Mouse (Mus musculus) layer of hippocampus, adult 2 months (tissue): ENCODE data around the gene Metap1d. TPM values are rescaled to one million over a fixed set of nuclear protein-coding genes. Genes with fewer than 3 reads are reported as not detected.

Source experiments
- DNase-seq, 2 experiments: peaks; one replicate each; pipeline ENCODE4 v3.0.0; 2022; ENCODE audit warnings: low spot score in 2 of 2
- H3K27ac ChIP-seq: fragments of 200-600 bp; 2 replicates; pipeline ENCODE4 v1.8.1; 2022
- H3K4me3 ChIP-seq: fragments of 200-600 bp; 2 replicates; pipeline ENCODE4 v1.8.1; 2022; ENCODE audit warnings: mild to moderate bottlenecking
- CTCF ChIP-seq: fragments of 200-600 bp; conservative IDR thresholded peaks from 2 replicates; pipeline ENCODE4 v1.8.1; 2022; ENCODE audit warnings: antibody characterized with exemption, mild to moderate bottlenecking, moderate library complexity
- total RNA-seq, 2 experiments: library from RNA; stranded (reverse); gene quantifications; 2 replicates each; pipeline ENCODE4 v1.2.3; 2021

Metap1d gene
- total RNA-seq, 2 experiments from 2014 or later: 24.0 to 25.7 TPM

DNA sequence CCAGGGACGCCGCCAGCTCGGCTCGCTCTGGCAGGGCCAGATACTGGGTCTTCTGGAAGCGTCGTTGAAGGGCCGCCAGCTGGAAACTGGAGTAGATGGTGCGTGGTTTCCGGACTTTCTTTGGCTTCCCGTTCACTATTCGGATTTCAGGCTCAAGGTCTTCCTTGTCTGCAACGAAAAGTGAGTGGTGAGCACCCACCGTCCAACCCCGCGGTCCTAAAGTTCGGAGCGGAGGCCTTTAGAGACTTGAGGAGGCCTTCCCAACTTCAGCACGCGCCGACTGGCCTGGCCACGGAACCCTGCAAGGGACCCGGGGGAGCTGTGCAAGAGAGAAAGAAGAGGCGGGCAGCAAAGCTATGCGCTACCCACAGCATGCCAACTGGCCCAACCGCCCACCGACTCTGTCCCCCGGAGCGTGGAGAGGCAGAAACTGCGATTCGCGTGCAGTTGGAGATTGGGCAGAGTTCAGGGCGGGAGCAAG, 92.4 kb downstream of the Metap1d start:
- TF ChIP-seq CTCF: no peak
- Histone ChIP-seq H3K27ac (no peak overlapping the region; the same call in 1 of the 2 replicates), H3K4me3 (peak overlapping the region; percentile 43)
- no peak for DNase-seq

- TF ChIP-seq CTCF: no peak
- Histone ChIP-seq H3K4me3 (peak overlapping the region; percentile 43), H3K27ac (no peak overlapping the region; the same call in 1 of the 2 replicates)
- DNase-seq: no peak
These were observed 93.0 kb downstream of the Metap1d start for GRCm38 (mm10) chr2:71545882-71546639.

DNA sequence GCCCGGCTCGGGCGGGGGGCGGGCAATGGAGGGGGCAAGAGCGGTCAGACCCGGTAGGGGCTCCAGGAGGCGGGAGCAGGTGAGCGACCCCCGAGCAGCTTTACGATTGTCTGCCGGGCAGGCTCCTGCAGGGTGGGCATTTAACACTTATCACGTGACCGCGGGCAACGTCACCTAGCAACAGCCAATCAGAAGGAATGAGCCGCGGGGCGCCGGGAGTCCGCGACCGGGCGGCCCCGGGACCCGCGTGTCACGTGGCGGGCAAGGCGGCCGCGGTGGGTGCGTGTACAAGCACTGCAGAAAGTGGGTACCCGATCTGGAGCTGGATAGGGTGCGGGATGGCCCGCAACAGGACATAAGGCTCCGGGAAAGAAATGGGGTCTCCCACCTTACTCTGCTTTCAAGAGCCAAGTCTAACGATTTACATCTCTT, 93.6 kb downstream of the Metap1d start, which contains the start of gene Dlx2:
Gene Dlx2, minus strand, starts transcription at position 115 of the 432 bp plus-strand sequence.
- no peak for DNase-seq

DNA sequence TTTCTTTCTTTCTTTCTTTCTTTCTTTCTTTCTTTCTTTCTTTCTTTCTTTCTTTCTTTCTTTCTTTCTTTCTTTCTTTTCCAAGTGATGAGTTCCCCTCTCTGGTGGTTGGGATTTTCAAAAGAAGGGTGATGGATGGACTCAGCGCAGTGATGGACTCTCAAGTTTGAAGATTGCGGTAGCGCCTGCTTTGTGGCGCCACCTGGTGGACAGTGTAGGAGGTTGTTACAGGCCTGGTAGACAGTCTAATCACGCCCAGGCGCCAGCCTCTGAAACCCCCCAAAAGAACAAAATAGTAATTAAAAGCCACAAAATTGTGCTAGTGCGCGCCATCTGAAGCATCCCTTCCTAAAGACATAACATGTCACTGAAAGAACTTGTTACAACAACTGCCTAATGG, 94.8 kb downstream of the Metap1d start:
- TF ChIP-seq CTCF: peak; percentile 78
- Histone ChIP-seq H3K27ac (no peak overlapping the region), H3K4me3 (no peak overlapping the region)
- peak in 1 of 2 experiments; percentile 63 for DNase-seq

More for the DNA sequence above, 93.6 kb downstream of the Metap1d start, which contains the start of gene Dlx2:
- H3K27ac ChIP-seq: no peak within 1 kb of the TSS; the same call in 1 of the 2 replicates
- no peak for TF ChIP-seq CTCF
- H3K4me3 ChIP-seq: peak within 1 kb of the TSS; percentile 43

DNA sequence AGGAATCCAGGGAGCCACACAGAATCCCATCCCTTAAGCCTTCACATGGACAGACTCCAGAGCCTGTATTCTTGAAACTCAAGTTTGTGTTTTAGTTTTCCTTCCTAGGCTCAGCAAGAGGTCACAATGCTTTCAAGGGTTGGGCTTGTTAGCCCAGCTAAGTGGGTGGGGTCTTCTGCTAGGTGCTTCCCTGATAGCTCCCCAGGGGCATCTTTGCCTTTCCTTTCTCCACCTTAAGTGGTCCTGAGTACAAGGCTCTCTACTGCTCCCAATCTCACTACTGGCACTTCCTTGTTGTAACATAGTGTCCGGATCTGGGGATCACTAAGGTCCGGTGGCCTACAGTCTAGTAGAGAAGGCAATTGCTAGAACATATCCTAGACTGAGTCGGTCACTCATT, 97.3 kb downstream of the Metap1d start:
- H3K27ac ChIP-seq: no peak overlapping the region
- TF ChIP-seq CTCF: no peak
- DNase-seq: no peak
- H3K4me3 ChIP-seq: no peak overlapping the region

GRCm38 (mm10) chr2:71551704-71552103, 98.6 kb downstream of the Metap1d start:
- DNase-seq: no peak
- no peak for TF ChIP-seq CTCF
- no peak overlapping the region for H3K4me3 ChIP-seq
- H3K27ac ChIP-seq: no peak overlapping the region

DNA sequence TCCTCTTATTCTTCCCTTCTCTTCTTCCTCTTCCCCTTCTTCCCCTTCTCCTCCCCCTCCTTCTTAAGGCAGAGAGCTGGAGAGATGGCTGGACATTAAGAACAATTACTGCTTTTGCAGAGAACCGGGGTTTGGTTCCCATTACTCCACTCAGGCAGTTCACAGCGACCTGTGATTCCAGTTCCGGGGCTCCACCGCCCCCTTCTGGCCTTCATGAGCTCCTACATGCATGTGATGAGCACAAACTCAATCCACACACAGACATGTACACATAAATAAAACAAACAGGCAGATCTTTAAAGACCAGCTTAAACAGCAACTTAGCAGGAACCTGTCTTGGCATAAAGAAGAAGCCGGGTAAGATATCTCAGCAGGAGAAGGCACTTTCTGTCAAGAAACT, 103.0 kb downstream of the Metap1d start:
- no peak overlapping the region for H3K27ac ChIP-seq
- no peak overlapping the region for H3K4me3 ChIP-seq
- DNase-seq: no peak
- peak; percentile 31 for TF ChIP-seq CTCF

GRCm38 (mm10) chr2:71566466-71566865, 113.4 kb downstream of the Metap1d start:
- DNase-seq: no peak
- no peak for TF ChIP-seq CTCF
- Histone ChIP-seq H3K27ac (no peak overlapping the region), H3K4me3 (no peak overlapping the region)

- TF ChIP-seq CTCF: no peak
- Histone ChIP-seq H3K4me3 (no peak overlapping the region), H3K27ac (no peak overlapping the region)
- no peak for DNase-seq
These were observed 120.7 kb downstream of the Metap1d start for GRCm38 (mm10) chr2:71573736-71574135.

Other genes starting within 250 kb of the Metap1d start
- 100 to 1,000 TPM; 135 to 142 TPM for gene Dync1i2, start 241.6 kb upstream of the Metap1d start, total RNA-seq
- 100 to 1,000 TPM; 155 TPM for gene Slc25a12, start 85.5 kb upstream of the Metap1d start, total RNA-seq
- 10 to 100 TPM; 15.4 to 16.5 TPM for gene Hat1, start 64.3 kb upstream of the Metap1d start, total RNA-seq
- 10 to 100 TPM; 15.4 to 17.5 TPM for gene Dlx1, start 74.8 kb downstream of the Metap1d start, total RNA-seq
- 1 to 10 TPM; 4.5 to 4.8 TPM for gene Dlx2, start 93.5 kb downstream of the Metap1d start, total RNA-seq